8 mouse cellular contexts compared by ENCODE assay signal in genomic region chr14:51089674-51090076, GRCm38 (mm10). TPM values are rescaled to one million over a fixed set of nuclear protein-coding genes. Genes with fewer than 3 reads are reported as not detected.
DNase-seq lines count a peak whose midpoint lies in the region; ATAC-seq and TF ChIP-seq lines count a peak whose summit lies in the region.

No protein-coding gene starts in this region.

- TF ChIP-seq CTCF in stomach, postnatal 0 days (IDR thresholded peaks at IDR 0.05; ENCODE audit: low read depth), result no peak

- intact Hi-C loops in heart, postnatal 14 days (cut with DNase I), result loop anchor here (1.0 to 5.0 kb wide), 3 partner anchors 25 to 283 kb away; partner anchors contain the start of genes Ccnb1ip1, Parp2 and Tep1

- H3K4me2 ChIP-seq in liver, embryonic 11.5 days, result peak overlapping the region; percentile 77
- peak overlapping the region; percentile 77 for H3K4me2 ChIP-seq in stomach, postnatal 0 days (replicated peaks; ENCODE audit: low read depth)

- H3K36me3 ChIP-seq in heart, embryonic 10.5 days, result no peaks in the 10 kb centered on the region
- no peaks in the 10 kb centered on the region for H3K36me3 ChIP-seq in liver, embryonic 11.5 days (ENCODE audit: control insufficient read depth, insufficient read depth, low read length)
- H3K36me3 ChIP-seq in stomach, postnatal 0 days (ENCODE audit: control insufficient read depth, insufficient read depth, low read length), result no peaks in the 10 kb centered on the region

- peak overlapping the region; percentile 78 for H3K4me3 ChIP-seq in heart, embryonic 10.5 days
- H3K4me3 ChIP-seq in liver, embryonic 11.5 days (ENCODE audit: low read depth, low read length), result peak overlapping the region; percentile 76
- peak overlapping the region; percentile 63 for H3K4me3 ChIP-seq in stomach, postnatal 0 days (ENCODE audit: low read depth, low read length)

- DNase-seq in heart, embryonic 10.5 days (ENCODE audit: low spot score), result no peak
- no peak for DNase-seq in heart, postnatal 14 days
- peak; percentile 28 for DNase-seq in thymus, postnatal 4 days
- DNase-seq in thymus, postnatal 10 days (ENCODE audit: low spot score in 2 of 2), result no peak
- DNase-seq in liver, embryonic 11.5 days (ENCODE audit: low spot score), result no peak
- DNase-seq in stomach, postnatal 0 days (ENCODE audit: low spot score), result peak; percentile 42
- DNase-seq in frontal cortex, postnatal 14 days (ENCODE audit: low spot score in 2 of 2), result no peak
- no peak for DNase-seq in left cerebral cortex, adult 11 months (ENCODE audit: low spot score)

- H3K27ac ChIP-seq in heart, embryonic 10.5 days, result peak overlapping the region; percentile 87
- H3K27ac ChIP-seq in liver, embryonic 11.5 days (ENCODE audit: low read depth, low read length), result peak overlapping the region; percentile 67
- peak overlapping the region; percentile 90 for H3K27ac ChIP-seq in stomach, postnatal 0 days (replicated peaks)

- no peaks in the 10 kb centered on the region for H3K27me3 ChIP-seq in heart, embryonic 10.5 days (ENCODE audit: insufficient read depth, poor library complexity, severe bottlenecking)
- H3K27me3 ChIP-seq in liver, embryonic 11.5 days (replicated peaks; ENCODE audit: control insufficient read depth, insufficient read depth, low read length), result no peaks in the 10 kb centered on the region
- no peaks in the 10 kb centered on the region for H3K27me3 ChIP-seq in stomach, postnatal 0 days (ENCODE audit: control insufficient read depth, insufficient read depth, low read length)

- no peaks in the 10 kb centered on the region for H3K4me1 ChIP-seq in heart, embryonic 10.5 days
- H3K4me1 ChIP-seq in liver, embryonic 11.5 days (replicated peaks; ENCODE audit: control insufficient read depth, insufficient read depth, low read length), result no peaks in the 10 kb centered on the region
- H3K4me1 ChIP-seq in stomach, postnatal 0 days (replicated peaks; ENCODE audit: control insufficient read depth, insufficient read depth), result no peaks in the 10 kb centered on the region

- TF ChIP-seq EP300 in stomach, postnatal 0 days (optimal IDR thresholded peaks at IDR 0.05), result no peak

- no peak for ATAC-seq in liver, embryonic 11.5 days (replicated peaks; ENCODE audit: low FRiP score)
- peak; percentile 19 for ATAC-seq in stomach, postnatal 0 days (ENCODE audit: low FRiP score, low TSS enrichment)

- no peaks in the 10 kb centered on the region for H3K9me3 ChIP-seq in heart, embryonic 10.5 days
- H3K9me3 ChIP-seq in liver, embryonic 11.5 days (ENCODE audit: control insufficient read depth, low read length), result no peaks in the 10 kb centered on the region
- no peaks in the 10 kb centered on the region for H3K9me3 ChIP-seq in stomach, postnatal 0 days (ENCODE audit: control insufficient read depth, low read length)

- peak overlapping the region; percentile 67 for H3K9ac ChIP-seq in liver, embryonic 11.5 days (ENCODE audit: low read depth, low read length)
- peak overlapping the region; percentile 66 for H3K9ac ChIP-seq in stomach, postnatal 0 days (ENCODE audit: low read length)

- WGBS in heart, embryonic 10.5 days, result under 1% methylated on average over 15 of the region's 15 CpGs
- 0% methylated on average over 15 of the region's 15 CpGs for WGBS in liver, embryonic 11.5 days
- WGBS in stomach, postnatal 0 days, result 0% methylated on average over 15 of the region's 15 CpGs

RNA-seq across cellular contexts. Expression of gene Rnase4, which starts 1.2 kb away (rescaled TPM):
- polyA plus RNA-seq in heart, embryonic 10.5 days (2016; fragmentation: Nextera tagmentation; extraction: Ambion mirVana), result 6.3 and 8.9 TPM in 2 replicates
- total RNA-seq in heart, postnatal 14 days (2021), result 10 to 100 TPM; 45.7 to 58.6 TPM
- 13.3 and 13.6 TPM in 2 replicates for polyA plus RNA-seq in liver, embryonic 11.5 days (2014; fragmentation: Nextera tagmentation; extraction: Ambion mirVana)
- polyA plus RNA-seq in stomach, postnatal 0 days (2015; fragmentation: Nextera tagmentation; extraction: Ambion mirVana), result 152 and 157 TPM in 2 replicates

RNA-seq across cellular contexts. Expression of gene Ang, which starts 1.3 kb away (rescaled TPM):
- polyA plus RNA-seq in heart, embryonic 10.5 days (2016; fragmentation: Nextera tagmentation; extraction: Ambion mirVana), result 1.8 and 3.0 TPM in 2 replicates
- 1 to 10 TPM; 5.8 to 6.5 TPM for total RNA-seq in heart, postnatal 14 days (2021)
- 3.6 and 4.0 TPM in 2 replicates for polyA plus RNA-seq in liver, embryonic 11.5 days (2014; fragmentation: Nextera tagmentation; extraction: Ambion mirVana)
- 27.7 and 29.5 TPM in 2 replicates for polyA plus RNA-seq in stomach, postnatal 0 days (2015; fragmentation: Nextera tagmentation; extraction: Ambion mirVana)

RNA-seq across cellular contexts. Expression of gene Olfr750, which starts 15.4 kb away (rescaled TPM):
- polyA plus RNA-seq in heart, embryonic 10.5 days (2016; fragmentation: Nextera tagmentation; extraction: Ambion mirVana), result not detected in 2 replicates
- not detected for total RNA-seq in heart, postnatal 14 days (2021)
- polyA plus RNA-seq in liver, embryonic 11.5 days (2014; fragmentation: Nextera tagmentation; extraction: Ambion mirVana), result not detected in 2 replicates
- polyA plus RNA-seq in stomach, postnatal 0 days (2015; fragmentation: Nextera tagmentation; extraction: Ambion mirVana), result not detected in 2 replicates

RNA-seq across cellular contexts. Expression of gene Eddm3b, which starts 24.6 kb away (rescaled TPM):
- 0.13 TPM in 1 of 2 replicates, not detected in the other for polyA plus RNA-seq in heart, embryonic 10.5 days (2016; fragmentation: Nextera tagmentation; extraction: Ambion mirVana)
- not detected for total RNA-seq in heart, postnatal 14 days (2021)
- polyA plus RNA-seq in liver, embryonic 11.5 days (2014; fragmentation: Nextera tagmentation; extraction: Ambion mirVana), result not detected in 2 replicates
- not detected in 2 replicates for polyA plus RNA-seq in stomach, postnatal 0 days (2015; fragmentation: Nextera tagmentation; extraction: Ambion mirVana)

RNA-seq across cellular contexts. Expression of gene Rnase12, which starts 32.2 kb away (rescaled TPM):
- 0.28 and 0.53 TPM in 2 replicates for polyA plus RNA-seq in heart, embryonic 10.5 days (2016; fragmentation: Nextera tagmentation; extraction: Ambion mirVana)
- total RNA-seq in heart, postnatal 14 days (2021), result not detected
- polyA plus RNA-seq in liver, embryonic 11.5 days (2014; fragmentation: Nextera tagmentation; extraction: Ambion mirVana), result 1.4 and 1.6 TPM in 2 replicates
- polyA plus RNA-seq in stomach, postnatal 0 days (2015; fragmentation: Nextera tagmentation; extraction: Ambion mirVana), result 0.52 and 0.57 TPM in 2 replicates

Comparison
In these comparisons a context has a peak if more than half of its experiments do, and no peak if none do; other contexts are left out.
1. DNase-seq: peak in thymus, postnatal 4 days (single experiment) and stomach, postnatal 0 days (single experiment); none in heart, embryonic 10.5 days (single experiment), heart, postnatal 14 days (0 of 2), thymus, postnatal 10 days (0 of 2), liver, embryonic 11.5 days (single experiment), frontal cortex, postnatal 14 days (0 of 2) and left cerebral cortex, adult 11 months (single experiment).
2. RNA of gene Rnase4, which starts 1.2 kb away (polyA plus RNA-seq): 152 to 157 TPM in stomach, postnatal 0 days; 13.3 to 13.6 TPM in liver, embryonic 11.5 days and 6.3 to 8.9 TPM in heart, embryonic 10.5 days; every median in the first group is over 10 times any median in the second.
3. Peak in every context shown above with its lines, with median percentiles within 50 percentile points of each other: H3K27ac ChIP-seq and H3K4me3 ChIP-seq.